Mouse (Mus musculus) hindbrain, embryonic 12.5 days (tissue): ENCODE data around the gene Nfatc4. TPM values are rescaled to one million over a fixed set of nuclear protein-coding genes. Genes with fewer than 3 reads are reported as not detected.

ENCODE experiments used
- ATAC-seq: fragments of 200-750 bp; cut with Nextera tagmentation; 2 replicates; pipeline ENCODE4 v1.8.0; 2017; ENCODE audit warnings: moderate TSS enrichment; ENCODE audit not compliant: low FRiP score
- H3K27ac ChIP-seq: fragments of 300-500 bp; sonication (generic); 2 replicates; pipeline ENCODE4 v1.5.1; 2016; ENCODE audit warnings: mild to moderate bottlenecking
- H3K27me3 ChIP-seq: fragments of 300-500 bp; sonication (generic); 2 replicates; pipeline ENCODE4 v1.6.1; 2016; ENCODE audit warnings: mild to moderate bottlenecking
- H3K36me3 ChIP-seq: fragments of 300-500 bp; sonication (generic); 2 replicates; pipeline ENCODE4 v1.6.1; 2016; ENCODE audit warnings: mild to moderate bottlenecking
- H3K4me1 ChIP-seq: fragments of 300-500 bp; sonication (generic); 2 replicates; pipeline ENCODE4 v1.6.1; 2016
- H3K4me2 ChIP-seq: fragments of 300-500 bp; sonication (generic); replicated peaks from 2 replicates; pipeline ENCODE4 v1.6.1; 2016; ENCODE audit warnings: mild to moderate bottlenecking
- H3K4me3 ChIP-seq: fragments of 300-500 bp; sonication (generic); 2 replicates; pipeline ENCODE4 v1.5.1; 2016; ENCODE audit warnings: mild to moderate bottlenecking
- H3K9ac ChIP-seq: fragments of 300-500 bp; sonication (generic); 2 replicates; pipeline ENCODE4 v1.6.1; 2016; ENCODE audit warnings: mild to moderate bottlenecking, moderate library complexity
- H3K9me3 ChIP-seq: fragments of 300-500 bp; sonication (generic); replicated peaks from 2 replicates; pipeline ENCODE4 v1.6.1; 2016; ENCODE audit warnings: mild to moderate bottlenecking
- WGBS: fragments of 180-500 bp; shearing (Covaris S2); methylation state at CpG from one replicate; pipeline ENCODE4 v1.1.7; 2016; 5-methylcytosine and 5-hydroxymethylcytosine counted together
- polyA plus RNA-seq: library from polyadenylated mRNA; unstranded; fragments of >200 nt; fragmentation: Nextera tagmentation; extraction: Ambion mirVana; gene quantifications from 2 replicates; pipeline ENCODE4 v1.2.1, GENCODE M21; 2016

The Nfatc4 gene
- polyA plus RNA-seq, 1 experiment from 2014 or later, result 45.2 TPM

DNA sequence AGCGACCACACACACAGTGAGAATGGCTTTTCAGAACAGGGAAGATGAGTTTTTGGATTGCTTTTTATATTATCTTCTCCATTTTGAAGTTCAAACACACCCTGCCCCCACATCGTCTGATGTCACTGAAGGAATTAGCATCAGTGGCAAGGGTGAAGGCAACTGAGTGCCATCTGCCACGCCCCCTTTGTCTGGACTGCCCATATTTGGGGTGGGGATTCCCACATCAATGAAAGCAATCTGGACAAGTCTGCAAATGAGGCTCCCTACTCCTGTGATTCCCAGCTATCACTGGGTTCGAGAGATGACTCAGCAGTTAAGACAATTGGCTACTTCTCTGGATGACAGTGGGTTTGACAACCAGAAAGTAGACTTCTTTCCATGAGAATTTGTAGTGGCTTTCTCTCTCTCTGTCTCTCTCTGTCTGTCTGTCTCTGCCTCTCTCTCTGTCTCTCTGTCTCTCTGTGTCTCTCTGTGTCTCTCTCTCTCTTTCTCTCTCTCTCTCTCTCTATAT is 18.0 kb downstream of the Nfatc4 start:
- Histone ChIP-seq H3K27me3 (no peaks in the 10 kb centered on the region), H3K4me2 (no peak overlapping the region), H3K9me3 (no peaks in the 10 kb centered on the region), H3K4me1 (0 out of 2 replicates have a peak, but pooled peaks cover 2% of the 10 kb centered on the region), H3K9ac (no peak overlapping the region), H3K4me3 (no peak overlapping the region), H3K36me3 (no peaks in the 10 kb centered on the region), H3K27ac (no peak overlapping the region)
- WGBS, result 63% methylated on average over 4 of the region's 4 CpGs
- ATAC-seq, result no peak

GRCm38 (mm10) chr14:55842794-55843193 is 19.9 kb downstream of the Nfatc4 start:
- no peaks in the 10 kb centered on the region for H3K36me3 ChIP-seq
- no peak overlapping the region for H3K4me3 ChIP-seq
- H3K4me1 ChIP-seq, result 0 out of 2 replicates have a peak, but pooled peaks cover 2% of the 10 kb centered on the region
- WGBS, result 80% methylated on average over 4 of the region's 4 CpGs
- H3K9me3 ChIP-seq, result no peaks in the 10 kb centered on the region
- no peak overlapping the region for H3K27ac ChIP-seq
- no peak overlapping the region for H3K9ac ChIP-seq
- H3K4me2 ChIP-seq, result no peak overlapping the region
- no peak for ATAC-seq
- no peaks in the 10 kb centered on the region for H3K27me3 ChIP-seq

- Histone ChIP-seq H3K4me2 (no peak overlapping the region), H3K4me1 (no peaks in the 10 kb centered on the region), H3K9ac (no peak overlapping the region), H3K27ac (no peak overlapping the region), H3K36me3 (no peaks in the 10 kb centered on the region), H3K4me3 (no peak overlapping the region), H3K9me3 (no peaks in the 10 kb centered on the region), H3K27me3 (no peaks in the 10 kb centered on the region)
- ATAC-seq, result no peak
- 80% methylated on average over 9 of the region's 9 CpGs for WGBS
Observed at GRCm38 (mm10) chr14:55845506-55846294, 22.8 kb downstream of the Nfatc4 start.

GRCm38 (mm10) chr14:55850885-55851284 is 27.9 kb downstream of the Nfatc4 start:
- Histone ChIP-seq H3K4me3 (no peak overlapping the region), H3K4me2 (no peak overlapping the region), H3K36me3 (no peaks in the 10 kb centered on the region), H3K27ac (no peak overlapping the region), H3K9me3 (no peaks in the 10 kb centered on the region), H3K27me3 (no peaks in the 10 kb centered on the region), H3K4me1 (peaks cover 30% of the 10 kb centered on the region), H3K9ac (no peak overlapping the region)
- 69% methylated on average over 6 of the region's 6 CpGs for WGBS
- ATAC-seq, result no peak

DNA sequence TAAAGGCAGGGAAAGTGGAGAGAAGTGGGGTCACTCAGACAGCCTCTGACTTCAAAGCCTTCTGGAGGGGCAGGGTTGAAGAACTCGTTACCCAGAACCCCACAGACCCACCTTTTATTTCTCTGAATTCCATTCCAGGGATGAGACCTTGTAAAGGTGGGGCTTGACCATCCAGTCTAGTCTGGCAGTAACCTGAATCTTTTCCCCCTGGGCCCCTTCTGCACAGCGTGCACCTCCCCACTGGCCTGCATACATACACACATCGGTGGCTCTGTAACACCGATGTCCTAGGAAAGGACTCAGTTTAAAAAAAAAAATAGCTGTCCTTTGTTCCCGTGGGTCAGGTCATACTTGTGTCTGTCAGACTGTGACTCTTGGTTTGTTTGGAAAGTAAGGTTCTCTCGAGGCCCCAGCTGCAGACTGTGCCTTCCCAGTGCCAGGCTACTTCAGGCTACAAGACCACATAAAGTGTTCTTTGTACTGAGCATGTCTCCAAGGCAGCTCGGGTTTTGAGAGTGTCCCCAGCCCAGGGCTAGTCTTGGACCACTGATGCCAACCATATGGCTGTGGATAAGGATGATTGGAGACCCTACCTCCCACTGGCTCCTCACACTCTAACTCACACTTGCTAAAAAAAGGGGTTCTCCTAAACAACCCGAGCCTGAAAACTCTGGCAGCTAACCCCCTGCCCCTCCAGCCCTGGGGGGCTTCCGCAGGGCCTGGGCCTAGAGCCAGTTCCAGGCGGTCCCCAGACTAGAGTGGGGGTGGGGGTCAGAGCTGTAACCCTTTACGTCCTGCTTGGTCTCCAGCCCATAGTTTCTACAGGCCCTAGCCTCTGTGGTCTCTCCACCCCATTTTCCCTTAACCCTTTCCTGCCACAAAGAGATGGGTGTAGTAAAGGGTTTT is 30.0 kb downstream of the Nfatc4 start:
- H3K4me3 ChIP-seq, result peak overlapping the region; percentile 64
- H3K9ac ChIP-seq, result peak overlapping the region; percentile 81
- no peaks in the 10 kb centered on the region for H3K27me3 ChIP-seq
- 2% methylated on average over 11 of the region's 11 CpGs for WGBS
- no peaks in the 10 kb centered on the region for H3K9me3 ChIP-seq
- no peaks in the 10 kb centered on the region for H3K36me3 ChIP-seq
- peak overlapping the region; percentile 91 for H3K27ac ChIP-seq
- peak; percentile 82 for ATAC-seq
- peak overlapping the region; percentile 83 for H3K4me2 ChIP-seq
- H3K4me1 ChIP-seq, result peaks cover 46% of the 10 kb centered on the region

DNA sequence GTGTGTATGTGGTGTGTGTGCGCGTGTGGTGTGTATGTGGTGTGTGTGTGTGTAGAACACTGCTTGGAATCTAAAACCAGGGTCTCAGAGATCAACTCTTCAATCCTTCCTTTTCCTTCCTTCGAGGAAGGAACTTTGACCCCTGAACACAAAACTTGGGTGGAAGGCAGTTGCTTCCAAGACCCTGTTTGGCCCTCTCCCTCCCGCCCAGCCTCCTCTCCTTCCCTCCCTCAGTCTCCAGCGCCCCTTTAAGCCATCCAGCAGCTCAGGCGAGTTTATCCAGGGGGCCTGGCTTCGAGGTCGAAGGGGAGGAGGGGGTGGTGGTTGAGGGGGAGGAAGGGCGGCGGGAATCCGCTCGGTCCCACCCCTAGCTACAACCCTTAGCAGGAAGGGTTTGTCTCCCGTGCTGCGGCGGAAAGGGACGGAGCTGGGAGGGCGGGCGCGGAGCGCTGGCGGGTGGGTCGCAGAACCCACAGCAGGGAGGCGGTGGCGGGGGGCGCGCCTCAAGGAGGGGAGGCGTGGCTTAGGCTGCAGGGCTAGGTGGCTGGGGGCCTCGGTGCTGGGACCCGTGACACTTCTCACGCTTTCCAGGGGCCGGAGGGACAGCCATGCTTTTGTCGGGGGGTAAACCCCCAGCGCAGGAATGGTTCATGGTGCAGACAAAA is 30.8 kb downstream of the Nfatc4 start, which contains the start of gene Nynrin:
Nynrin (plus strand) TSS at position 390 of the 665 bp plus-strand sequence.
- H3K9me3 ChIP-seq, result no peaks in the 10 kb centered on the region
- H3K4me2 ChIP-seq, result peak within 1 kb of the TSS; percentile 83
- 3% methylated on average over 27 of the region's 33 CpGs for WGBS
- peak within 1 kb of the TSS; percentile 81 for H3K9ac ChIP-seq
- peaks cover 50% of the 10 kb centered on the region for H3K4me1 ChIP-seq
- ATAC-seq, result peak; percentile 84
- H3K4me3 ChIP-seq, result peak within 1 kb of the TSS; percentile 64
- H3K36me3 ChIP-seq, result 0 out of 2 replicates have a peak, but pooled peaks cover 2% of the 10 kb centered on the region
- peak within 1 kb of the TSS; percentile 91 for H3K27ac ChIP-seq
- H3K27me3 ChIP-seq, result no peaks in the 10 kb centered on the region

DNA sequence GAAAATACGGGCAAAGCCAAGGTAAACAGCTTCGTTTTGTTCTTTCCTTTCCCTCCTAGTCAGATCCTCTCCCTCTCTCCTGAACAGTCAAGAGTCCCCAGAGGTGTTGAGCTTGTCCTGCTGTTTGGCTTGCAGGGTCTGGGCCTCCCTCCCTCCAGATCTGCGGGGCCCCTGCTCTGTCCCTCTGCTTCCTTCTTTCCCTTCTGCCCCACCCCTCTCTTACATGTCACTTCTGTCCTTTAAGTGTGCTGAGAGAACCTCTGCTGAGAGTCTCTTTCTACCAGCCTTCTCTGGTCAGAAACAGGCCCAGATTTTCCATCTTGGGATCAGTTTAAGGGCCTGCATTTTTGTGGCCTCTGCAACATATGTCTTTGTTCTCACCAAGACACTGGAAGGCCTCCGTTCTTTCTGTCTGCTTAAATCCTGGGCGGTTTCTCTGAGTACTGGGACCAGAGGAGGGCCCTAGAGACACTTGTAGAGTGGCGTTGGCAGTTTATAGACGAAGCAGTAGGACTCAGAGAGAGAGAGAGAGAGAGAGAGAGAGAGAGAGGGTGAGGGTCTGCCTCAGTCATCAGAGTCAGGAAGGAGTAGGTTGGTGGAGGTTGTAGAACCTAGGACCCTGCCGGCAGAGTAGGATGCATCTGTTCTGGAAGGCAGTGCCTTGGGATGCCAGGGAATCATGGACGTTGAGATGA is 31.6 kb downstream of the Nfatc4 start:
- H3K36me3 ChIP-seq, result 0 out of 2 replicates have a peak, but pooled peaks cover 7% of the 10 kb centered on the region
- no peaks in the 10 kb centered on the region for H3K9me3 ChIP-seq
- whole genome bisulfite sequencing, result under 1% methylated on average over 9 of the region's 9 CpGs
- no peaks in the 10 kb centered on the region for H3K27me3 ChIP-seq
- peak overlapping the region; percentile 83 for H3K4me2 ChIP-seq
- peak overlapping the region; percentile 64 for H3K4me3 ChIP-seq
- H3K9ac ChIP-seq, result peak overlapping the region; percentile 81
- peak; percentile 36; the same call in 1 of the 2 replicates for ATAC-seq
- H3K4me1 ChIP-seq, result peaks cover 56% of the 10 kb centered on the region
- H3K27ac ChIP-seq, result peak overlapping the region; percentile 91

- 6% methylated on average over 4 of the region's 4 CpGs for WGBS
- H3K27ac ChIP-seq, result peak overlapping the region; percentile 91
- H3K4me1 ChIP-seq, result peaks cover 56% of the 10 kb centered on the region
- peak overlapping the region; percentile 64 for H3K4me3 ChIP-seq
- 0 out of 2 replicates have a peak, but pooled peaks cover 7% of the 10 kb centered on the region for H3K36me3 ChIP-seq
- H3K27me3 ChIP-seq, result no peaks in the 10 kb centered on the region
- H3K4me2 ChIP-seq, result peak overlapping the region; percentile 83
- no peaks in the 10 kb centered on the region for H3K9me3 ChIP-seq
- ATAC-seq, result 0 out of 2 replicates have a peak, but pooled peaks have one; percentile 6
- H3K9ac ChIP-seq, result peak overlapping the region; percentile 81
Observed at GRCm38 (mm10) chr14:55855101-55855561, 32.2 kb downstream of the Nfatc4 start.

DNA sequence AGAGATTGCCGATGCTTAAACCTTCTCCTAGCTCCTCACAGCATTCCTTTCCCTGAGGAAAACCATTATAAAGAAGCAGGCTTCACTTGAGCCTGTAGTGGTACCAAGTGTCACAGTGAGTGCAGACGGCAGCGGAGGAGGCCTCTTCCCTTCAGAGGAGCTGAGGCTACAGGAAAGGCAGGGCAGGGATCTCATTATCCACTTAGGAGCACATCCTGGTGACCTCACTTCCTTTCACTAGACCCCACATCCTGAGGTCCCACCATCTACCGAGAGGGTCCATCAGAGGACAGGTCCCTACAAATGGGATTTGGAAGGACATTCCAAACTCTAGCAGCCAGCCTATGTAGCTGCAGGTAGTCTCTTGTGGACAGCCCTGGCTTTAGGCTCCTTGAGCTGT is 34.6 kb downstream of the Nfatc4 start:
- H3K9ac ChIP-seq, result 0 out of 2 replicates have a peak overlapping the region, but pooled peaks have one; percentile 18
- WGBS, result 71% methylated on average over 4 of the region's 4 CpGs
- no peak overlapping the region for H3K4me3 ChIP-seq
- H3K27ac ChIP-seq, result no peak overlapping the region
- no peaks in the 10 kb centered on the region for H3K27me3 ChIP-seq
- H3K4me1 ChIP-seq, result peaks cover 57% of the 10 kb centered on the region
- ATAC-seq, result no peak
- H3K4me2 ChIP-seq, result peak overlapping the region; percentile 83
- H3K9me3 ChIP-seq, result no peaks in the 10 kb centered on the region
- 0 out of 2 replicates have a peak, but pooled peaks cover 7% of the 10 kb centered on the region for H3K36me3 ChIP-seq

GRCm38 (mm10) chr14:55862186-55862585 is 39.2 kb downstream of the Nfatc4 start:
- Histone ChIP-seq H3K4me2 (no peak overlapping the region), H3K9me3 (no peaks in the 10 kb centered on the region), H3K9ac (no peak overlapping the region), H3K36me3 (peaks cover 38% of the 10 kb centered on the region), H3K27me3 (no peaks in the 10 kb centered on the region), H3K4me3 (no peak overlapping the region), H3K27ac (no peak overlapping the region), H3K4me1 (peaks cover 24% of the 10 kb centered on the region)
- ATAC-seq, result no peak
- 78% methylated on average over 6 of the region's 6 CpGs for WGBS

GRCm38 (mm10) chr14:55862970-55863369 is 40.0 kb downstream of the Nfatc4 start:
- Histone ChIP-seq H3K27me3 (no peaks in the 10 kb centered on the region), H3K36me3 (peaks cover 42% of the 10 kb centered on the region), H3K4me3 (no peak overlapping the region), H3K4me1 (peaks cover 22% of the 10 kb centered on the region), H3K4me2 (no peak overlapping the region), H3K9ac (no peak overlapping the region), H3K27ac (no peak overlapping the region), H3K9me3 (no peaks in the 10 kb centered on the region)
- WGBS, result 93% methylated on average over 10 of the region's 10 CpGs
- no peak for ATAC-seq
